Mouse (Mus musculus): ENCODE results near the gene 6030452D12Rik. TPM values are rescaled to one million over a fixed set of nuclear protein-coding genes. Genes with fewer than 3 reads are reported as not detected.

Gene 6030452D12Rik
- total and polyA plus RNA-seq, 3 experiments = not detected

GRCm38 (mm10) chr8:106520578-106520977 lies 20.3 kb downstream of the 6030452D12Rik start:
- Histone ChIP-seq H3K4me3 (replicated peaks in 1 of 3; ENCODE audit: low read depth in 2 of 3, low read length in 2 of 3, poor library complexity in 1 of 3) (no peak overlapping the region), H3K27me3 (replicated peaks) (no peaks in the 10 kb centered on the region), H3K36me3 (replicated peaks in 1 of 2; ENCODE audit: control insufficient read depth in 1 of 2, insufficient read depth in 1 of 2, low read length in 1 of 2) (no peaks in the 10 kb centered on the region), H3K4me2 (ENCODE audit: insufficient read depth, low read depth, poor library complexity, severe bottlenecking) (no peak overlapping the region), H3K27ac (ENCODE audit: insufficient read depth, low read depth) (no peak overlapping the region), H3K4me1 (ENCODE audit: control insufficient read depth in 1 of 2, insufficient read depth in 2 of 2) (no peaks in the 10 kb centered on the region), H3K9me3 (replicated peaks; ENCODE audit: low read length) (peaks cover 3% of the 10 kb centered on the region), H3K79me2 (replicated peaks; ENCODE audit: control insufficient read depth, extremely low read depth, insufficient read depth, poor library complexity, severe bottlenecking) (no peaks in the 10 kb centered on the region), H3K9ac (ENCODE audit: insufficient read depth, low read depth) (no peak overlapping the region)
- in situ Hi-C loops (cut with MboI; ENCODE audit: low pct_ligation_motif_present, low pct_unique_long_range_greater_than_20kb, low sequenced_read_pairs) (no loop called here), dilution Hi-C loops (cut with MboI; ENCODE audit: extremely low pct_ligation_motif_present, extremely low pct_unique_long_range_greater_than_20kb, low sequenced_read_pairs) (no loop called here)
- TF ChIP-seq SMC3 (IDR thresholded peaks at IDR 0.05; ENCODE audit: low read depth, low read length) (no peak), MAX (IDR thresholded peaks at IDR 0.05; ENCODE audit: low read length) (no peak), HCFC1 (IDR thresholded peaks at IDR 0.05; ENCODE audit: low read depth, low read length) (no peak), TCF12 (IDR thresholded peaks at IDR 0.05; ENCODE audit: low read depth, low read length) (no peak), ZKSCAN1 (IDR thresholded peaks at IDR 0.05; ENCODE audit: borderline replicate concordance, low read depth, low read length) (no peak), CTCF (conservative IDR thresholded peaks at IDR 0.05 in 1 of 2, IDR thresholded peaks at IDR 0.05 in 1 of 2; ENCODE audit: low read depth in 2 of 2, low read length in 2 of 2) (no peak), MXI1 (IDR thresholded peaks at IDR 0.05; ENCODE audit: low read depth, low read length) (no peak), UBTF (IDR thresholded peaks at IDR 0.05; ENCODE audit: low read depth, low read length) (no peak), ELF1 (IDR thresholded peaks at IDR 0.05; ENCODE audit: low read depth, low read length) (no peak)
- DNase-seq (ENCODE audit: extremely low read depth) = no peak

DNA sequence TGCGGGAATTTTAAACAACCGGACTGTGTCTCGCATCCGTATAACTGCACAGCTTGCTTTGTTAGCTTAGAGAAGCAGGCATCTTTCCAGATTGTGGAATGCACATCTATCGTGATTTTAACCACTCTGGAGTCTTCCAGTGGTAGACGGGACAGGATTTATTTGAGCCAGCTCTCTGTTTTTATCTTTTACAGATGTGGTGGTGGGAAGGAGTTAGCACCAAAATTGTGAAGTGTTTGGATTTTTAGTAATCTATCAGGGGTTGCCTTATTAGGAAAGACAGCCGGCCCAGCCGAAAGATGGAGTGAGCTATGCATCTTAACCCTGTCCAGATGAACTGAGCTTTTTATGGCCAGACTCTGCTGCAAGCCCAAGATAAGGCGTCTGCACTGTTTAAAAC lies 21.5 kb downstream of the 6030452D12Rik start:
- no peaks in the 10 kb centered on the region for H3K36me3 ChIP-seq (replicated peaks in 1 of 2; ENCODE audit: control insufficient read depth in 1 of 2, insufficient read depth in 1 of 2, low read length in 1 of 2)
- no peak for TF ChIP-seq CHD2 (IDR thresholded peaks at IDR 0.05; ENCODE audit: low read length)
- no peak for TF ChIP-seq SMC3 (IDR thresholded peaks at IDR 0.05; ENCODE audit: low read depth, low read length)
- no peak for TF ChIP-seq ZC3H11A (IDR thresholded peaks at IDR 0.05; ENCODE audit: low read depth, low read length)
- TF ChIP-seq RAD21 (IDR thresholded peaks at IDR 0.05; ENCODE audit: low read depth, low read length) = no peak
- no peak for TF ChIP-seq BHLHE40 (IDR thresholded peaks at IDR 0.05; ENCODE audit: low read depth, low read length)
- TF ChIP-seq EP300 (IDR thresholded peaks at IDR 0.05; ENCODE audit: low read length) = no peak
- no peak for TF ChIP-seq USF1 (IDR thresholded peaks at IDR 0.05; ENCODE audit: low read depth, low read length)
- TF ChIP-seq MXI1 (IDR thresholded peaks at IDR 0.05; ENCODE audit: low read depth, low read length) = no peak
- TF ChIP-seq CTCF (conservative IDR thresholded peaks at IDR 0.05 in 1 of 2, IDR thresholded peaks at IDR 0.05 in 1 of 2; ENCODE audit: low read depth in 2 of 2, low read length in 2 of 2) = no peak
- H3K4me2 ChIP-seq (ENCODE audit: insufficient read depth, low read depth, poor library complexity, severe bottlenecking) = no peak overlapping the region
- H3K27me3 ChIP-seq (replicated peaks) = no peaks in the 10 kb centered on the region
- H3K4me3 ChIP-seq (replicated peaks in 1 of 3; ENCODE audit: low read depth in 2 of 3, low read length in 2 of 3, poor library complexity in 1 of 3) = no peak overlapping the region
- no peak overlapping the region for H3K9ac ChIP-seq (ENCODE audit: insufficient read depth, low read depth)
- no peak for DNase-seq (ENCODE audit: extremely low read depth)
- H3K9me3 ChIP-seq (replicated peaks; ENCODE audit: low read length) = peaks cover 3% of the 10 kb centered on the region
- no peaks in the 10 kb centered on the region for H3K4me1 ChIP-seq (ENCODE audit: control insufficient read depth in 1 of 2, insufficient read depth in 2 of 2)
- dilution Hi-C loops (cut with MboI; ENCODE audit: extremely low pct_ligation_motif_present, extremely low pct_unique_long_range_greater_than_20kb, low sequenced_read_pairs) (no loop called here), in situ Hi-C loops (cut with MboI; ENCODE audit: low pct_ligation_motif_present, low pct_unique_long_range_greater_than_20kb, low sequenced_read_pairs) (no loop called here)
- H3K27ac ChIP-seq (ENCODE audit: insufficient read depth, low read depth) = no peak overlapping the region
- H3K79me2 ChIP-seq (replicated peaks; ENCODE audit: control insufficient read depth, extremely low read depth, insufficient read depth, poor library complexity, severe bottlenecking) = no peaks in the 10 kb centered on the region
